Mouse (Mus musculus) layer of hippocampus, adult 11-12 months (tissue): ENCODE measurements at regions not wholly inside any gene's neighbourhood (a gene's known extent, or its start where the extent isn't known, plus 50 kb on each side); places are given as distances from the start of the nearest gene placed in this dataset.

ENCODE experiments used
- DNase-seq: peaks from one replicate; pipeline ENCODE4 v3.0.0; 2022; ENCODE audit warnings: low spot score

- DNase-seq = no peak
Measured at GRCm38 (mm10) chr3:154391629-154392028, 61.2 kb upstream of the Lhx8 start.

- DNase-seq = no peak
Measured at GRCm38 (mm10) chr3:154388656-154389055, 58.2 kb upstream of the Lhx8 start.

- no peak for DNase-seq
Measured at GRCm38 (mm10) chr3:154387271-154387670, 56.8 kb upstream of the Lhx8 start.

- no peak for DNase-seq
Measured at GRCm38 (mm10) chr3:154385831-154386312, 55.4 kb upstream of the Lhx8 start.

GRCm38 (mm10) chr3:154382811-154383210 lies 52.4 kb upstream of the Lhx8 start:
- DNase-seq = no peak

- DNase-seq = no peak
Measured at GRCm38 (mm10) chr3:154381561-154381960, 51.1 kb upstream of the Lhx8 start.
